Mouse (Mus musculus): ENCODE results near the gene Glis3. TPM values are rescaled to one million over a fixed set of nuclear protein-coding genes. Genes with fewer than 3 reads are reported as not detected.

Glis3 gene
- polyA plus RNA-seq, 1 experiment from 2014 or later = 0.36 TPM

DNA sequence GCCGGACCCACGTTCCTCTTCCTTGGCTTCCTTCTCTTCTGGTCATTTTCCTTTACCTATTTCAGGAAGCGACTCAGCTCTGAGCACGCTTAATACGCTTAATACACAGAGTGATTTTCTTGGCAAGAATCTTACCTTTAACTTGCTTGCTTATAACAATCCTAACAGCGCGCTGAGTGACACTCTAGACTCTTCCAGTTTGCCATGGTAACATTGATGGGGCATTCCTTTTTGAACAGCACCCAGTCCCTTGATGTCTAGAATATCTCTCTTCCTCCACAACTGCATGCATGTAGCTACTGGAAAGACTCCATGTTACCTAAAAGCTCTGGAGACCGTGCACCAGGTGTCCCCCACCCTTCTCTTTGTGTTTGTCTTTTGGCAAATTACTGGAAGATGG is 225.5 kb downstream of the Glis3 start:
- H3K36me3 ChIP-seq (replicated peaks; ENCODE audit: insufficient read depth, low read length) = no peaks in the 10 kb centered on the region
- H3K4me1 ChIP-seq (ENCODE audit: insufficient read depth) = no peaks in the 10 kb centered on the region
- no peaks in the 10 kb centered on the region for H3K27me3 ChIP-seq (ENCODE audit: insufficient read depth, low read length)
- no peak overlapping the region for H3K27ac ChIP-seq (ENCODE audit: low read depth)
- H3K4me2 ChIP-seq (ENCODE audit: low read depth, low read length) = no peak overlapping the region
- TF ChIP-seq EP300 (IDR thresholded peaks at IDR 0.05; ENCODE audit: low read depth) (no peak), CTCF (IDR thresholded peaks at IDR 0.05; ENCODE audit: low read depth) (no peak)
- H3K9me3 ChIP-seq (ENCODE audit: low read length) = no peaks in the 10 kb centered on the region
- H3K4me3 ChIP-seq (ENCODE audit: low read depth, low read length) = no peak overlapping the region
- WGBS (ENCODE audit: insufficient replicate concordance) = 68% methylated on average over 8 of the region's 8 CpGs
- no peak for DNase-seq
- no peak overlapping the region for H3K9ac ChIP-seq (replicated peaks)
- ATAC-seq = no peak

DNA sequence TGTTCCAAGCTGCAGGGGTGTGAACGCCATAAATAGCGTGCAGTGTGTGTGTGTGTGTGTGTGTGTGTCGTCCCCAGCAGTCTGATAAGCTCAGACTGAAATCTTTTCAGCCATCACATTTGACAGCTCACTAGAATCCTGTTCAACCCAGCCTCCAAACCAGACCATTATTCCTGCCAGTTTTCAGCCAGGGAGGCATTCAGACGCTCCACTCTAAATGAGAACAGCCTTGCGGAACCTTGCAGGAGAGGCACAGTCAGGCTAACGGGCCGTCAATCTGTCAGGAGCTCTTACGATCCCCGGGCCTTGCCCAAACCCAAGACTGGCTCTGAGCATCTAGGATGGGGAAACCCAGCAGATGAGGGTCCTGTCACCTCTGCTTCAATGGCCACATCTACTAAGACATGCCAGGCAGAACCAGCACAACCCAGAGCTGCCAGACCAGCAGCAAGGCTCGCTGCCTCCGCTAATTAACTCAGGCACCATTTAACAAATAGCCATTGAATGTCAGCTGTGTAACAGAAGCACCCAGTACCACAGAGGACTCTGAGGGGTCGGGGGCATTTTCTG is 226.8 kb downstream of the Glis3 start:
- no peak overlapping the region for H3K4me3 ChIP-seq (ENCODE audit: low read depth, low read length)
- H3K27me3 ChIP-seq (ENCODE audit: insufficient read depth, low read length) = no peaks in the 10 kb centered on the region
- no peak overlapping the region for H3K9ac ChIP-seq (replicated peaks)
- H3K4me2 ChIP-seq (ENCODE audit: low read depth, low read length) = no peak overlapping the region
- DNase-seq (no peak), ATAC-seq (no peak)
- TF ChIP-seq EP300 (IDR thresholded peaks at IDR 0.05; ENCODE audit: low read depth) (no peak), CTCF (IDR thresholded peaks at IDR 0.05; ENCODE audit: low read depth) (no peak)
- H3K4me1 ChIP-seq (ENCODE audit: insufficient read depth) = no peaks in the 10 kb centered on the region
- no peaks in the 10 kb centered on the region for H3K36me3 ChIP-seq (replicated peaks; ENCODE audit: insufficient read depth, low read length)
- H3K27ac ChIP-seq (ENCODE audit: low read depth) = no peak overlapping the region
- H3K9me3 ChIP-seq (ENCODE audit: low read length) = no peaks in the 10 kb centered on the region
- WGBS (ENCODE audit: insufficient replicate concordance) = 76% methylated on average over 12 of the region's 12 CpGs

DNA sequence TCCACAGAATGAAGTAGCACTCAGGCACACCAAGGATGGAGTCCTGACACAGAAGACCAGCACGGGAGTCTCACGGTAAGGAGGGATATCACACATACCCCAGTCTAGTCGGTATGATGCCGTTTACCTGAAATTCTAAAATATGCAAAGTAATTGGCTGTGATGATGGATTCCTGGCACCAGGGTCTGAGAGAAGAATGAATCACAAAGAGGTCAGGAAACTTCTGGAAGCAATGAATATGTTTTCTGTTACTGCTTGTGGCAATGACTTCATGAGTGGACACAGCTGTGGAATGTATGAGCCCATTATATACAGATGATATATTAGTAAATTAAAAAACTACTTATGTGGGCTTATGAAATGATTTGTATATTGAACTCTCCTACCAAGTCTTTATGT is 231.1 kb downstream of the Glis3 start:
- DNase-seq = no peak
- ATAC-seq = no peak
- H3K4me3 ChIP-seq (ENCODE audit: low read depth, low read length) = no peak overlapping the region
- no peaks in the 10 kb centered on the region for H3K27me3 ChIP-seq (ENCODE audit: insufficient read depth, low read length)
- no peak overlapping the region for H3K27ac ChIP-seq (ENCODE audit: low read depth)
- H3K9me3 ChIP-seq (ENCODE audit: low read length) = no peaks in the 10 kb centered on the region
- no peaks in the 10 kb centered on the region for H3K36me3 ChIP-seq (replicated peaks; ENCODE audit: insufficient read depth, low read length)
- no peak overlapping the region for H3K9ac ChIP-seq (replicated peaks)
- no peak overlapping the region for H3K4me2 ChIP-seq (ENCODE audit: low read depth, low read length)
- TF ChIP-seq CTCF (IDR thresholded peaks at IDR 0.05; ENCODE audit: low read depth) = no peak
- TF ChIP-seq EP300 (IDR thresholded peaks at IDR 0.05; ENCODE audit: low read depth) = no peak
- no peaks in the 10 kb centered on the region for H3K4me1 ChIP-seq (ENCODE audit: insufficient read depth)
- 85% methylated on average over 4 of the region's 4 CpGs for WGBS (ENCODE audit: insufficient replicate concordance)

DNA sequence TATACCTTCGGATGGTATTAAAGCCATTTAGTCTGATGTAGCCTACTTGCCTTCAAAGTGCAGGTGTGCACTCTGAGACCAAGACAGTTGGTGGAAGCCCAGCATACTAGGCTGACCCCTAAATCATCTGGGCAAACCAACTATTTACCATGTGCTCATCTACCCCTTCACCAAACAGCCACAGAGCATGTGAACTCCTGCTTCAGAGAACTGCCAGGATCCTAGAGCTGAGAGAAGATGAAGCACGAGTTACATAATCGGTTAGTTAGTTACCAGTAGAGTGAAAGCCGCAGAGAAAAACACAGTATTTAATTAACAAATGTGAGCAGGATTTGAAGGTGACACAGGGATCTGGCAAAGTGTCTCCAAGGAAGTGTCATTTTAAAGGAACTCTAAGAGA is 237.7 kb downstream of the Glis3 start:
- H3K27me3 ChIP-seq (ENCODE audit: insufficient read depth, low read length) = no peaks in the 10 kb centered on the region
- no peak overlapping the region for H3K27ac ChIP-seq (ENCODE audit: low read depth)
- no peak overlapping the region for H3K4me3 ChIP-seq (ENCODE audit: low read depth, low read length)
- TF ChIP-seq CTCF (IDR thresholded peaks at IDR 0.05; ENCODE audit: low read depth) (no peak), EP300 (IDR thresholded peaks at IDR 0.05; ENCODE audit: low read depth) (no peak)
- ATAC-seq = no peak
- no peaks in the 10 kb centered on the region for H3K36me3 ChIP-seq (replicated peaks; ENCODE audit: insufficient read depth, low read length)
- no peaks in the 10 kb centered on the region for H3K9me3 ChIP-seq (ENCODE audit: low read length)
- no peak overlapping the region for H3K9ac ChIP-seq (replicated peaks)
- WGBS (ENCODE audit: insufficient replicate concordance) = 81% methylated on average over 4 of the region's 4 CpGs
- no peaks in the 10 kb centered on the region for H3K4me1 ChIP-seq (ENCODE audit: insufficient read depth)
- no peak for DNase-seq
- no peak overlapping the region for H3K4me2 ChIP-seq (ENCODE audit: low read depth, low read length)

DNA sequence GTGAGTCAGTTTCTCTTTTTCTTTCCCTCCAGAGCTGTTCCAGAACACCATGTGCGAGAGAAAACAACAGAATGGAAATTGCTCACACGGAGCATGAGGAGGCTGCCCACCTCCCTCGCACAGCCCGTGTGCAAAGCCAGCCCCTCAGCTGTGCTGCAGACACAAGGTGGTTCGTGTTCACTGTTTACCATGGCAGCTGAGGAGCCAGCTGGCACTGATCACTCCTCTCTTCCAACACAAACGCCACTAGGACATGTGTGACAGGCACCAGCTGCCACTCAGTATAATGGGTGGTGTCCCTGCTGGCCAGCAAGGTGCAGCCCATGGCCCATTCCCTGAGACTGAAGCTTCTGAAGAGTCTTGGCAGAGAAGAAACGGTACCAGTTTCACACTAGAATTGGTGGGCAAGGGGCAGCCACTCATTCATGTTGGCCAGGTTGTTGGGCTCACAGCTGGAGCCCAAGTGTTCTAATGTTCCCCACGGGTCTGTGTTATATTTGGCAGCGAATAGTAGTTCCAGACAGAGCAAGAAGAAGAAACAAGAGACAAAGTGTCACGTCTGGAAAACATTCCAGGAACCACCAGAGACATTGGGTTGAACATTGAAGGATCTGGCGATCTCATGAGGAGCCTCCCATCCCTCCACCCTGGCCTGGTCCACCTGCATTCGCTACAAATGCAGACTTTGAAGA is 243.3 kb downstream of the Glis3 start:
- Histone ChIP-seq H3K36me3 (replicated peaks; ENCODE audit: insufficient read depth, low read length) (no peaks in the 10 kb centered on the region), H3K4me2 (ENCODE audit: low read depth, low read length) (no peak overlapping the region), H3K9me3 (ENCODE audit: low read length) (no peaks in the 10 kb centered on the region), H3K9ac (replicated peaks) (no peak overlapping the region), H3K27me3 (ENCODE audit: insufficient read depth, low read length) (no peaks in the 10 kb centered on the region), H3K27ac (ENCODE audit: low read depth) (no peak overlapping the region), H3K4me3 (ENCODE audit: low read depth, low read length) (no peak overlapping the region), H3K4me1 (ENCODE audit: insufficient read depth) (no peaks in the 10 kb centered on the region)
- WGBS (ENCODE audit: insufficient replicate concordance) = 71% methylated on average over 12 of the region's 12 CpGs
- ATAC-seq (no peak), DNase-seq (no peak)
- TF ChIP-seq CTCF (IDR thresholded peaks at IDR 0.05; ENCODE audit: low read depth) (no peak), EP300 (IDR thresholded peaks at IDR 0.05; ENCODE audit: low read depth) (no peak)

DNA sequence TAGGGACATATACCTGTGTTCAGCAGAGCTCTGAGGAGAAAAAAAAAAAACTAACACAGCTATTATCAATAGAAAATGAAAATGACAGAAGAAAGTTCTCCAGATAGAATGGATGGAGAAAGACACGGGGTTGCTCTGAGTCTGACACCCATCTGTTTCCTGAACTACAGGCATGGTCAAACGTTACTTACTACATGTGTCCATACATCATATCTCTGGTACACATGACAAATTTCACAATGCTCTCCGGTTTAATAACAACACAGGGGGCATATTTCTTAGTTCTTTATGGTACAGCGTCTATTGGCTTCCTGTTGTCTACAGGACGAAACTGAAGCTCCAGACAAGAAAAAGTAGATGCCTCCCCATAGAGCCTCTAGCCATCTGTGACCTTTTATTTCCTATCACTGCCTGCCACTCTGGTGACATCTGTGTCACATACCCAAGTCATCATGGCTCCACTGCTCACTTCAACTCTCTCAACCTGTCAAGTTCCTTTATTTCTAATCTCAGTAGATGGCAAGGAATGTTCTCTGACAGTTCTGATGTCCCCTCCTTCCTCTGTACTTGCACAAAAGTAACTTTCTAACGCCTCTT is 251.6 kb downstream of the Glis3 start:
- Histone ChIP-seq H3K9ac (replicated peaks) (no peak overlapping the region), H3K4me1 (ENCODE audit: insufficient read depth) (no peaks in the 10 kb centered on the region), H3K4me2 (ENCODE audit: low read depth, low read length) (no peak overlapping the region), H3K9me3 (ENCODE audit: low read length) (no peaks in the 10 kb centered on the region), H3K27me3 (ENCODE audit: insufficient read depth, low read length) (no peaks in the 10 kb centered on the region), H3K36me3 (replicated peaks; ENCODE audit: insufficient read depth, low read length) (no peaks in the 10 kb centered on the region), H3K4me3 (ENCODE audit: low read depth, low read length) (no peak overlapping the region), H3K27ac (ENCODE audit: low read depth) (no peak overlapping the region)
- TF ChIP-seq CTCF (IDR thresholded peaks at IDR 0.05; ENCODE audit: low read depth) = no peak
- no peak for TF ChIP-seq EP300 (IDR thresholded peaks at IDR 0.05; ENCODE audit: low read depth)
- ATAC-seq = no peak
- 32% methylated on average over 6 of the region's 6 CpGs for WGBS (ENCODE audit: insufficient replicate concordance)
- no peak for DNase-seq
